8 mouse cellular contexts compared by ENCODE assay signal in genomic region chr11:84827901-84828503, GRCm38 (mm10). TPM values are rescaled to one million over a fixed set of nuclear protein-coding genes. Genes with fewer than 3 reads are reported as not detected.
DNase-seq lines count a peak whose midpoint lies in the region; ATAC-seq lines count a peak whose summit lies in the region.

No protein-coding gene starts in this region.

- H3K9me3 ChIP-seq in kidney, embryonic 15.5 days (replicated peaks): no peaks in the 10 kb centered on the region
- H3K9me3 ChIP-seq in embryonic facial prominence, embryonic 13.5 days: no peaks in the 10 kb centered on the region
- H3K9me3 ChIP-seq in midbrain, embryonic 16.5 days (replicated peaks; ENCODE audit: control insufficient read depth, low read length, poor library complexity, severe bottlenecking): no peaks in the 10 kb centered on the region

- no peak overlapping the region for H3K27ac ChIP-seq in kidney, embryonic 15.5 days
- no peak overlapping the region for H3K27ac ChIP-seq in embryonic facial prominence, embryonic 13.5 days
- no peak overlapping the region for H3K27ac ChIP-seq in midbrain, embryonic 16.5 days (ENCODE audit: low read length)

- H3K4me3 ChIP-seq in kidney, embryonic 15.5 days (replicated peaks): peak overlapping the region; percentile 88
- H3K4me3 ChIP-seq in embryonic facial prominence, embryonic 13.5 days: peak overlapping the region; percentile 77
- H3K4me3 ChIP-seq in midbrain, embryonic 16.5 days (ENCODE audit: low read depth, low read length): peak overlapping the region; percentile 60

- peaks cover 14% of the 10 kb centered on the region for H3K4me1 ChIP-seq in kidney, embryonic 15.5 days
- H3K4me1 ChIP-seq in embryonic facial prominence, embryonic 13.5 days: peaks cover 22% of the 10 kb centered on the region
- peaks cover 5% of the 10 kb centered on the region for H3K4me1 ChIP-seq in midbrain, embryonic 16.5 days (ENCODE audit: control insufficient read depth, insufficient read depth, low read length)

- peaks cover 33% of the 10 kb centered on the region for H3K36me3 ChIP-seq in kidney, embryonic 15.5 days
- peaks cover 23% of the 10 kb centered on the region for H3K36me3 ChIP-seq in embryonic facial prominence, embryonic 13.5 days
- H3K36me3 ChIP-seq in midbrain, embryonic 16.5 days (ENCODE audit: control insufficient read depth, insufficient read depth, low read length): peaks cover 7% of the 10 kb centered on the region

- DNase-seq in kidney, adult 18-20 months: no peak
- DNase-seq in induced T-regulatory cell, adult 2 months (ENCODE audit: low read depth): peak; percentile 43
- DNase-seq in right cerebral cortex, adult 2 months (ENCODE audit: low spot score in 2 of 2): no peak
- no peak for DNase-seq in layer of hippocampus, adult 9-11 months
- DNase-seq in Muller cell, postnatal 12 days (ENCODE audit: inconsistent ontology term): no peak

- H3K27me3 ChIP-seq in kidney, embryonic 15.5 days: no peaks in the 10 kb centered on the region
- H3K27me3 ChIP-seq in embryonic facial prominence, embryonic 13.5 days: no peaks in the 10 kb centered on the region
- H3K27me3 ChIP-seq in midbrain, embryonic 16.5 days (ENCODE audit: control insufficient read depth, insufficient read depth, low read depth, low read length): no peaks in the 10 kb centered on the region

- H3K9ac ChIP-seq in kidney, embryonic 15.5 days: peak overlapping the region; percentile 76
- peak overlapping the region; percentile 91 for H3K9ac ChIP-seq in embryonic facial prominence, embryonic 13.5 days
- H3K9ac ChIP-seq in midbrain, embryonic 16.5 days (ENCODE audit: low read depth, low read length): no peak overlapping the region

- WGBS in kidney, embryonic 15.5 days: 43% methylated on average over 3 of the region's 3 CpGs
- WGBS in embryonic facial prominence, embryonic 13.5 days: 47% methylated on average over 3 of the region's 3 CpGs
- WGBS in midbrain, embryonic 16.5 days: 47% methylated on average over 3 of the region's 3 CpGs

- H3K4me2 ChIP-seq in kidney, embryonic 15.5 days: peak overlapping the region; percentile 95
- H3K4me2 ChIP-seq in embryonic facial prominence, embryonic 13.5 days: peak overlapping the region; percentile 86
- H3K4me2 ChIP-seq in midbrain, embryonic 16.5 days (ENCODE audit: low read length): peak overlapping the region; percentile 85

- no peak for ATAC-seq in kidney, embryonic 15.5 days (replicated peaks; ENCODE audit: low FRiP score)
- ATAC-seq in embryonic facial prominence, embryonic 13.5 days (ENCODE audit: insufficient number of reproducible peaks, insufficient read depth, low FRiP score, low TSS enrichment, low read depth): no peak
- ATAC-seq in midbrain, embryonic 16.5 days: no peak; the same call in 1 of the 2 replicates

RNA-seq across cellular contexts. Expression of gene Dhrs11, which starts 0.8 kb away (rescaled TPM):
- 11.6 and 15.7 TPM in 2 replicates for polyA plus RNA-seq in kidney, embryonic 15.5 days (2015; fragmentation: Nextera tagmentation; extraction: Ambion mirVana)
- 12.5 and 17.6 TPM in 2 replicates for polyA plus RNA-seq in embryonic facial prominence, embryonic 13.5 days (2015; fragmentation: Nextera tagmentation; extraction: Ambion mirVana)
- 8.8 and 9.0 TPM in 2 replicates for polyA plus RNA-seq in midbrain, embryonic 16.5 days (2015; fragmentation: Nextera tagmentation; extraction: Ambion mirVana)

RNA-seq across cellular contexts. Expression of gene Mrm1, which starts 8.7 kb away (rescaled TPM):
- polyA plus RNA-seq in kidney, embryonic 15.5 days (2015; fragmentation: Nextera tagmentation; extraction: Ambion mirVana): 10.0 and 13.7 TPM in 2 replicates
- 10.3 and 10.4 TPM in 2 replicates for polyA plus RNA-seq in embryonic facial prominence, embryonic 13.5 days (2015; fragmentation: Nextera tagmentation; extraction: Ambion mirVana)
- 12.8 and 18.5 TPM in 2 replicates for polyA plus RNA-seq in midbrain, embryonic 16.5 days (2015; fragmentation: Nextera tagmentation; extraction: Ambion mirVana)

RNA-seq across cellular contexts. Expression of gene Ggnbp2, which starts 42.6 kb away (rescaled TPM):
- 66.2 and 68.1 TPM in 2 replicates for polyA plus RNA-seq in kidney, embryonic 15.5 days (2015; fragmentation: Nextera tagmentation; extraction: Ambion mirVana)
- polyA plus RNA-seq in embryonic facial prominence, embryonic 13.5 days (2015; fragmentation: Nextera tagmentation; extraction: Ambion mirVana): 71.8 and 77.6 TPM in 2 replicates
- polyA plus RNA-seq in midbrain, embryonic 16.5 days (2015; fragmentation: Nextera tagmentation; extraction: Ambion mirVana): 68.4 and 71.8 TPM in 2 replicates

RNA-seq across cellular contexts. Expression of gene Myo19, which starts 51.9 kb away (rescaled TPM):
- 11.1 and 12.3 TPM in 2 replicates for polyA plus RNA-seq in kidney, embryonic 15.5 days (2015; fragmentation: Nextera tagmentation; extraction: Ambion mirVana)
- polyA plus RNA-seq in embryonic facial prominence, embryonic 13.5 days (2015; fragmentation: Nextera tagmentation; extraction: Ambion mirVana): 8.6 and 10.0 TPM in 2 replicates
- 5.3 and 5.8 TPM in 2 replicates for polyA plus RNA-seq in midbrain, embryonic 16.5 days (2015; fragmentation: Nextera tagmentation; extraction: Ambion mirVana)

RNA-seq across cellular contexts. Expression of gene Pigw, which starts 52.1 kb away (rescaled TPM):
- 3.7 and 4.9 TPM in 2 replicates for polyA plus RNA-seq in kidney, embryonic 15.5 days (2015; fragmentation: Nextera tagmentation; extraction: Ambion mirVana)
- 1.5 and 2.3 TPM in 2 replicates for polyA plus RNA-seq in embryonic facial prominence, embryonic 13.5 days (2015; fragmentation: Nextera tagmentation; extraction: Ambion mirVana)
- polyA plus RNA-seq in midbrain, embryonic 16.5 days (2015; fragmentation: Nextera tagmentation; extraction: Ambion mirVana): 2.4 and 3.4 TPM in 2 replicates
